Mouse (Mus musculus): ENCODE measurements around the gene Trpv2.

- TF ChIP-seq CTCF (IDR thresholded peaks at IDR 0.05; ENCODE audit: insufficient read depth, low read depth, low read length) (no peak), POLR2A (IDR thresholded peaks at IDR 0.05; ENCODE audit: insufficient read depth, low read depth, low read length) (no peak)
These were observed 70.5 kb downstream of the Trpv2 start for GRCm38 (mm10) chr11:62644602-62645336.
